Mouse (Mus musculus): ENCODE measurements around the gene Sirpb1b. TPM values are rescaled to one million over a fixed set of nuclear protein-coding genes. Genes with fewer than 3 reads are reported as not detected.

Sirpb1b gene
- polyA plus RNA-seq (2012; rRNA removed) = 0.07 and 0.26 TPM in 2 replicates

DNA sequence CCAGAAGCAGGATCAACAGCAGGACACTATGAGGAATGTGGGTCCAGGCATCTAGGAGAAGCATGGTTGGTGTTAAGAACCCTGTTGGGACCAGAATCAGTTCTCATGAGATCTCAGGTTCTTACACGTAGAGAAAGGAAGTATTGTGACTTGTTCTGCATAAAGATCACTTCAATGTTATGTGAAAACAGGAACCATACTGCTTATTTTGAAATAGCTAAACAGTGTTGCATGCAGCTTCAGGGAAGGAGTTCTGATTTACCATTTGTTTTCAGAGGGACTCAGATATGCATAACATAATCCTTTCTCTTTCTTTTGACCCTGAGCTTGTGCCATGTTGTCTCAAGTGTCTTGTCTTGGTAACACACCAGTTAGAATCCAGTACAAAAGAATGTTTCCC lies at the start of gene Sirpb1b:
Gene Sirpb1b (minus strand): TSS at position 179 of the 400 bp plus-strand sequence.

Other genes with a start within 250 kb of the Sirpb1b start
- 0.55 and 0.70 TPM in 2 replicates for gene Gm9733, start 242.8 kb downstream of the Sirpb1b start, polyA plus RNA-seq (2012; rRNA removed)
- gene Sirpb1a, start 148.5 kb downstream of the Sirpb1b start, polyA plus RNA-seq (2012; rRNA removed) = 0.03 and 0.06 TPM in 2 replicates